8 mouse cellular contexts compared by ENCODE assay signal in genomic region chr2:18766441-18766820, GRCm38 (mm10).
DNase-seq lines count a peak whose midpoint lies in the region; ATAC-seq and TF ChIP-seq lines count a peak whose summit lies in the region.

No protein-coding gene starts in this region.

- H3K4me3 ChIP-seq in kidney, adult 2 months (ENCODE audit: insufficient read depth, low read depth, low read length): peak overlapping the region; percentile 90
- H3K4me3 ChIP-seq in hindbrain, embryonic 16.5 days (ENCODE audit: low read length): peak overlapping the region; percentile 75
- peak overlapping the region; percentile 63 for H3K4me3 ChIP-seq in midbrain, embryonic 11.5 days (ENCODE audit: low read depth, low read length)

- TF ChIP-seq CTCF in kidney, adult 2 months (conservative IDR thresholded peaks at IDR 0.05; ENCODE audit: insufficient read depth, insufficient read length, low read depth, low read length): no peak

- H3K36me3 ChIP-seq in kidney, adult 2 months (ENCODE audit: control insufficient read depth, insufficient read depth, low read length): no peaks in the 10 kb centered on the region
- no peaks in the 10 kb centered on the region for H3K36me3 ChIP-seq in hindbrain, embryonic 16.5 days (ENCODE audit: control insufficient read depth, insufficient read depth, low read length)
- H3K36me3 ChIP-seq in midbrain, embryonic 11.5 days (ENCODE audit: control insufficient read depth, insufficient read depth, low read length): no peaks in the 10 kb centered on the region

- 12% methylated on average over 4 of the region's 4 CpGs for whole genome bisulfite sequencing in kidney, adult 2 months
- 41% methylated on average over 4 of the region's 4 CpGs for WGBS in hindbrain, embryonic 16.5 days
- 49% methylated on average over 4 of the region's 4 CpGs for WGBS in midbrain, embryonic 11.5 days

- ATAC-seq in hindbrain, embryonic 16.5 days: no peak
- ATAC-seq in midbrain, embryonic 11.5 days (ENCODE audit: low FRiP score): no peak

- peak overlapping the region; percentile 94 for H3K9ac ChIP-seq in hindbrain, embryonic 16.5 days (ENCODE audit: low read depth, low read length)
- H3K9ac ChIP-seq in midbrain, embryonic 11.5 days (ENCODE audit: low read length): peak overlapping the region; percentile 98

- no peak for TF ChIP-seq POLR2A in kidney, adult 2 months (IDR thresholded peaks at IDR 0.05; ENCODE audit: low read depth, low read length)

- H3K4me2 ChIP-seq in hindbrain, embryonic 16.5 days (ENCODE audit: low read length): peak overlapping the region; percentile 80
- peak overlapping the region; percentile 74 for H3K4me2 ChIP-seq in midbrain, embryonic 11.5 days

- H3K27me3 ChIP-seq in kidney, adult 2 months (replicated peaks; ENCODE audit: control insufficient read depth, insufficient read depth, low read length): no peaks in the 10 kb centered on the region
- no peaks in the 10 kb centered on the region for H3K27me3 ChIP-seq in hindbrain, embryonic 16.5 days (replicated peaks; ENCODE audit: control insufficient read depth, insufficient read depth, low read length)
- H3K27me3 ChIP-seq in midbrain, embryonic 11.5 days (ENCODE audit: control insufficient read depth, insufficient read depth, low read length): no peaks in the 10 kb centered on the region

- no peaks in the 10 kb centered on the region for H3K9me3 ChIP-seq in hindbrain, embryonic 16.5 days (ENCODE audit: control insufficient read depth, low read length)
- H3K9me3 ChIP-seq in midbrain, embryonic 11.5 days (ENCODE audit: control insufficient read depth, low read length): no peaks in the 10 kb centered on the region

- H3K4me1 ChIP-seq in kidney, adult 2 months (ENCODE audit: control insufficient read depth, insufficient read depth, low read length): no peaks in the 10 kb centered on the region
- no peaks in the 10 kb centered on the region for H3K4me1 ChIP-seq in hindbrain, embryonic 16.5 days (ENCODE audit: control insufficient read depth, insufficient read depth, low read depth, low read length)
- peaks cover 5% of the 10 kb centered on the region; the same call in 1 of the 2 replicates for H3K4me1 ChIP-seq in midbrain, embryonic 11.5 days (ENCODE audit: control insufficient read depth, insufficient read depth, low read length)

- peak overlapping the region; percentile 100 for H3K27ac ChIP-seq in kidney, adult 2 months (ENCODE audit: insufficient read depth, low read depth, low read length)
- H3K27ac ChIP-seq in hindbrain, embryonic 16.5 days (ENCODE audit: low read depth, low read length): peak overlapping the region; percentile 94
- H3K27ac ChIP-seq in midbrain, embryonic 11.5 days (ENCODE audit: low read depth, low read length): no peak overlapping the region

- no peak for DNase-seq in kidney, adult 2 months
- DNase-seq in kidney, adult 8-10 months: no peak
- DNase-seq in adipocyte (ENCODE audit: low spot score): peak; percentile 71
- no peak for DNase-seq in midbrain, embryonic 11.5 days (ENCODE audit: low spot score, missing footprints)
- no peak for DNase-seq in cerebellum, adult 11-12 months
- no peak for DNase-seq in urinary bladder, postnatal 14 days (ENCODE audit: low spot score)
- DNase-seq in spleen, adult 18-20 months: no peak
